Mouse (Mus musculus) bone marrow, adult 2 months (tissue): Measurements from ENCODE around the gene Matn4. TPM values are rescaled to one million over a fixed set of nuclear protein-coding genes. Genes with fewer than 3 reads are reported as not detected.

Experiments
- polyA plus RNA-seq: library from polyadenylated mRNA; stranded (reverse); fragments of >200 nt; gene quantifications from 2 replicates; pipeline ENCODE4 v1.2.4, GENCODE M21; 2011; ENCODE audit warnings: low replicate concordance; ENCODE audit not compliant: missing spikeins, insufficient read depth, insufficient read length

The Matn4 gene
- polyA plus RNA-seq, 1 experiment = 1.2 TPM

Other genes starting within 250 kb of the Matn4 start
- not detected in 2 replicates for gene Kcns1, start 234.0 kb downstream of the Matn4 start, polyA plus RNA-seq
- not detected in 2 replicates for gene Wfdc5, start 222.4 kb downstream of the Matn4 start, polyA plus RNA-seq
- gene Wfdc12, start 214.6 kb downstream of the Matn4 start, polyA plus RNA-seq = not detected in 2 replicates
- gene Wfdc15a, start 205.0 kb downstream of the Matn4 start, polyA plus RNA-seq = not detected in 2 replicates
- 3.2 TPM in 1 of 2 replicates, not detected in the other for gene Wfdc15b, start 183.5 kb downstream of the Matn4 start, polyA plus RNA-seq
- not detected in 2 replicates for gene Svs2, start 166.7 kb downstream of the Matn4 start, polyA plus RNA-seq
- not detected in 2 replicates for gene Svs3b, start 148.5 kb downstream of the Matn4 start, polyA plus RNA-seq
- not detected in 2 replicates for gene Svs4, start 126.7 kb downstream of the Matn4 start, polyA plus RNA-seq
- not detected in 2 replicates for gene Svs3a, start 115.9 kb downstream of the Matn4 start, polyA plus RNA-seq
- not detected in 2 replicates for gene Svs6, start 88.4 kb downstream of the Matn4 start, polyA plus RNA-seq
- gene Svs5, start 72.4 kb downstream of the Matn4 start, polyA plus RNA-seq = not detected in 2 replicates
- gene Slpi, start 16.1 kb downstream of the Matn4 start, polyA plus RNA-seq = 48.8 and 108 TPM in 2 replicates
- gene Rbpjl, start 2.0 kb downstream of the Matn4 start, polyA plus RNA-seq = not detected in 2 replicates
- gene Sdc4, start 38.7 kb upstream of the Matn4 start, polyA plus RNA-seq = 12.6 and 22.1 TPM in 2 replicates
- gene Sys1, start 51.8 kb upstream of the Matn4 start, polyA plus RNA-seq = 10.1 and 26.7 TPM in 2 replicates
- not detected in 2 replicates for gene Gm20458, start 55.8 kb upstream of the Matn4 start, polyA plus RNA-seq
- gene Trp53tg5, start 68.6 kb upstream of the Matn4 start, polyA plus RNA-seq = not detected in 2 replicates
- 7.5 and 8.1 TPM in 2 replicates for gene Dbndd2, start 80.9 kb upstream of the Matn4 start, polyA plus RNA-seq
- 27.8 and 39.1 TPM in 2 replicates for gene Pigt, start 92.4 kb upstream of the Matn4 start, polyA plus RNA-seq
- gene Wfdc2, start 157.3 kb upstream of the Matn4 start, polyA plus RNA-seq = 2.8 TPM in 1 of 2 replicates, not detected in the other
- not detected in 2 replicates for gene Spint3, start 168.3 kb upstream of the Matn4 start, polyA plus RNA-seq
- gene Wfdc6a, start 180.3 kb upstream of the Matn4 start, polyA plus RNA-seq = not detected in 2 replicates
- gene Eppin, start 188.4 kb upstream of the Matn4 start, polyA plus RNA-seq = not detected in 2 replicates
- gene Wfdc6b, start 208.4 kb upstream of the Matn4 start, polyA plus RNA-seq = not detected in 2 replicates
- not detected in 2 replicates for gene Wfdc8, start 208.5 kb upstream of the Matn4 start, polyA plus RNA-seq
- gene Wfdc16, start 233.6 kb upstream of the Matn4 start, polyA plus RNA-seq = not detected in 2 replicates